Mouse (Mus musculus): ENCODE measurements around the gene Rps27.

Gene Rps27

GRCm38 (mm10) chr3:90183581-90183980 is 29.9 kb downstream of the Rps27 start:
- no peak for DNase-seq (ENCODE audit: low read depth)

- no peak for DNase-seq (ENCODE audit: low read depth)
These were observed 33.9 kb downstream of the Rps27 start for GRCm38 (mm10) chr3:90179566-90179965.
